Mouse (Mus musculus) neural tube, embryonic 15.5 days (tissue): ENCODE measurements around the gene Hmgcl. TPM values are rescaled to one million over a fixed set of nuclear protein-coding genes. Genes with fewer than 3 reads are reported as not detected.
"Not testable (repeated sequence)": the region's sequence is repeated elsewhere in the genome, so short reads cannot be mapped to it uniquely, and the experiment has no call there.

Experiments used
- ATAC-seq: fragments of 200-750 bp; cut with Nextera tagmentation; 2 replicates; pipeline ENCODE4 v1.8.0; 2017; ENCODE audit warnings: mild to moderate bottlenecking, moderate TSS enrichment, moderate library complexity; ENCODE audit not compliant: low FRiP score
- H3K27ac ChIP-seq: fragments of 300-500 bp; sonication (generic); replicated peaks from 2 replicates; pipeline ENCODE4 v1.5.1; 2015; ENCODE audit warnings: mild to moderate bottlenecking, inconsistent platforms
- H3K27me3 ChIP-seq: fragments of 300-500 bp; sonication (generic); replicated peaks from 2 replicates; pipeline ENCODE4 v1.6.1; 2015; ENCODE audit warnings: inconsistent platforms
- H3K36me3 ChIP-seq: fragments of 300-500 bp; sonication (generic); 2 replicates; pipeline ENCODE4 v1.6.1; 2015; ENCODE audit warnings: inconsistent platforms
- H3K4me1 ChIP-seq: fragments of 300-500 bp; sonication (generic); 2 replicates; pipeline ENCODE4 v1.6.1; 2015; ENCODE audit warnings: inconsistent platforms
- H3K4me2 ChIP-seq: fragments of 300-500 bp; sonication (generic); 2 replicates; pipeline ENCODE4 v1.6.1; 2015; ENCODE audit warnings: inconsistent platforms, mild to moderate bottlenecking, moderate library complexity
- H3K4me3 ChIP-seq: fragments of 300-500 bp; sonication (generic); replicated peaks from 2 replicates; pipeline ENCODE4 v1.5.1; 2015; ENCODE audit warnings: mild to moderate bottlenecking, inconsistent platforms
- H3K9ac ChIP-seq: fragments of 300-500 bp; sonication (generic); replicated peaks from 2 replicates; pipeline ENCODE4 v1.6.1; 2015; ENCODE audit warnings: mild to moderate bottlenecking, inconsistent platforms
- H3K9me3 ChIP-seq: fragments of 300-500 bp; sonication (generic); replicated peaks from 2 replicates; pipeline ENCODE4 v1.6.1; 2016; ENCODE audit warnings: inconsistent platforms
- WGBS: fragments of 180-500 bp; shearing (Covaris S2); methylation state at CpG from one replicate; pipeline ENCODE4 v1.1.7; 2015; ENCODE audit warnings: mixed read lengths; 5-methylcytosine and 5-hydroxymethylcytosine counted together
- polyA plus RNA-seq: library from polyadenylated mRNA; unstranded; fragments of >200 nt; fragmentation: Nextera tagmentation; extraction: Ambion mirVana; gene quantifications from 2 replicates; pipeline ENCODE4 v1.2.1, GENCODE M21; 2015

Hmgcl gene
- polyA plus RNA-seq, 1 experiment from 2014 or later, result 68.9 TPM

GRCm38 (mm10) chr4:135929828-135930227 lies 16.4 kb upstream of the Hmgcl start:
- Histone ChIP-seq H3K36me3 (peaks cover 41% of the 10 kb centered on the region), H3K4me2 (no peak overlapping the region)

GRCm38 (mm10) chr4:135930239-135930638 lies 16.0 kb upstream of the Hmgcl start:
- Histone ChIP-seq H3K27me3 (no peaks in the 10 kb centered on the region), H3K4me1 (no peaks in the 10 kb centered on the region), H3K36me3 (peaks cover 40% of the 10 kb centered on the region), H3K4me2 (no peak overlapping the region), H3K4me3 (no peak overlapping the region), H3K9ac (no peak overlapping the region), H3K9me3 (no peaks in the 10 kb centered on the region), H3K27ac (no peak overlapping the region)
- 97% methylated on average over 8 of the region's 8 CpGs for WGBS
- ATAC-seq, result no peak

More at GRCm38 (mm10) chr4:135929828-135930227, 16.4 kb upstream of the Hmgcl start:
- no peak overlapping the region for H3K9ac ChIP-seq
- H3K4me1 ChIP-seq, result no peaks in the 10 kb centered on the region
- H3K9me3 ChIP-seq, result no peaks in the 10 kb centered on the region
- WGBS, result 93% methylated on average over 9 of the region's 9 CpGs
- no peak for ATAC-seq
- H3K4me3 ChIP-seq, result no peak overlapping the region
- no peak overlapping the region for H3K27ac ChIP-seq
- no peaks in the 10 kb centered on the region for H3K27me3 ChIP-seq

- H3K9ac ChIP-seq, result no peak overlapping the region
- no peaks in the 10 kb centered on the region for H3K4me1 ChIP-seq
- H3K4me3 ChIP-seq, result no peak overlapping the region
- no peak for ATAC-seq
- no peak overlapping the region for H3K27ac ChIP-seq
- no peaks in the 10 kb centered on the region for H3K9me3 ChIP-seq
- 70% methylated on average over 5 of the region's 5 CpGs for WGBS
- no peak overlapping the region for H3K4me2 ChIP-seq
- peaks cover 36% of the 10 kb centered on the region for H3K36me3 ChIP-seq
- H3K27me3 ChIP-seq, result no peaks in the 10 kb centered on the region
These were observed 14.4 kb upstream of the Hmgcl start for GRCm38 (mm10) chr4:135931832-135932231.

- 55% methylated on average over 12 of the region's 12 CpGs for WGBS
- Histone ChIP-seq H3K4me1 (no peaks in the 10 kb centered on the region), H3K36me3 (peaks cover 54% of the 10 kb centered on the region), H3K4me2 (no peak overlapping the region), H3K27ac (no peak overlapping the region), H3K9ac (no peak overlapping the region), H3K9me3 (no peaks in the 10 kb centered on the region), H3K4me3 (no peak overlapping the region), H3K27me3 (no peaks in the 10 kb centered on the region)
- ATAC-seq, result no peak
These were observed 11.3 kb upstream of the Hmgcl start for GRCm38 (mm10) chr4:135934708-135935500.

GRCm38 (mm10) chr4:135935502-135935901 lies 10.7 kb upstream of the Hmgcl start:
- WGBS, result 71% methylated on average over 5 of the region's 5 CpGs
- no peak for ATAC-seq
- H3K9me3 ChIP-seq, result no peaks in the 10 kb centered on the region
- no peaks in the 10 kb centered on the region for H3K4me1 ChIP-seq
- no peak overlapping the region for H3K9ac ChIP-seq
- H3K36me3 ChIP-seq, result peaks cover 54% of the 10 kb centered on the region
- no peaks in the 10 kb centered on the region for H3K27me3 ChIP-seq
- H3K27ac ChIP-seq, result no peak overlapping the region
- no peak overlapping the region for H3K4me2 ChIP-seq
- H3K4me3 ChIP-seq, result no peak overlapping the region

- H3K36me3 ChIP-seq, result peaks cover 42% of the 10 kb centered on the region
- H3K9me3 ChIP-seq, result no peaks in the 10 kb centered on the region
- H3K4me2 ChIP-seq, result no peak overlapping the region
- WGBS, result 80% methylated on average over 7 of the region's 7 CpGs
- ATAC-seq, result no peak
- H3K4me3 ChIP-seq, result no peak overlapping the region
- no peaks in the 10 kb centered on the region for H3K4me1 ChIP-seq
- no peak overlapping the region for H3K27ac ChIP-seq
- no peaks in the 10 kb centered on the region for H3K27me3 ChIP-seq
- no peak overlapping the region for H3K9ac ChIP-seq
These were observed 7.4 kb upstream of the Hmgcl start for GRCm38 (mm10) chr4:135938858-135939257.

GRCm38 (mm10) chr4:135941026-135941425 lies 5.2 kb upstream of the Hmgcl start:
- H3K27me3 ChIP-seq, H3K9me3 ChIP-seq, H3K4me1 ChIP-seq, ATAC-seq, H3K27ac ChIP-seq, H3K4me3 ChIP-seq, H3K4me2 ChIP-seq, H3K9ac ChIP-seq: not testable (repeated sequence)
- 88% methylated on average over 8 of the region's 8 CpGs for WGBS
- H3K36me3 ChIP-seq, result peaks cover 29% of the 10 kb centered on the region

GRCm38 (mm10) chr4:135942193-135942592 lies 4.1 kb upstream of the Hmgcl start:
- H3K27me3 ChIP-seq, result no peaks in the 10 kb centered on the region
- no peak overlapping the region for H3K9ac ChIP-seq
- no peak for ATAC-seq
- 94% methylated on average over 6 of the region's 6 CpGs for WGBS
- no peaks in the 10 kb centered on the region for H3K9me3 ChIP-seq
- H3K4me1 ChIP-seq, result peaks cover 11% of the 10 kb centered on the region
- peaks cover 26% of the 10 kb centered on the region for H3K36me3 ChIP-seq
- no peak overlapping the region for H3K27ac ChIP-seq
- no peak overlapping the region for H3K4me3 ChIP-seq
- H3K4me2 ChIP-seq, result no peak overlapping the region

- WGBS, result 64% methylated on average over 4 of the region's 4 CpGs
- no peak overlapping the region for H3K4me2 ChIP-seq
- no peak overlapping the region for H3K4me3 ChIP-seq
- H3K9me3 ChIP-seq, result no peaks in the 10 kb centered on the region
- peaks cover 23% of the 10 kb centered on the region for H3K4me1 ChIP-seq
- no peaks in the 10 kb centered on the region for H3K27me3 ChIP-seq
- no peak overlapping the region for H3K9ac ChIP-seq
- ATAC-seq, result no peak
- H3K27ac ChIP-seq, result no peak overlapping the region
- peaks cover 22% of the 10 kb centered on the region for H3K36me3 ChIP-seq
These were observed 2.9 kb upstream of the Hmgcl start for GRCm38 (mm10) chr4:135943389-135943788.

- ATAC-seq, result 0 out of 2 replicates have a peak, but pooled peaks have one; percentile 10
- H3K9ac ChIP-seq, result peak overlapping the region; percentile 84
- H3K27ac ChIP-seq, result peak overlapping the region; percentile 80
- H3K4me1 ChIP-seq, result peaks cover 31% of the 10 kb centered on the region
- H3K27me3 ChIP-seq, result no peaks in the 10 kb centered on the region
- WGBS, result 72% methylated on average over 10 of the region's 10 CpGs
- H3K4me2 ChIP-seq, result peak overlapping the region; percentile 80
- peaks cover 8% of the 10 kb centered on the region; the same call in 1 of the 2 replicates for H3K36me3 ChIP-seq
- no peaks in the 10 kb centered on the region for H3K9me3 ChIP-seq
- H3K4me3 ChIP-seq, result peak overlapping the region; percentile 65
These were observed 542 bp upstream of the Hmgcl start for GRCm38 (mm10) chr4:135945706-135946105.

GRCm38 (mm10) chr4:135946659-135947301 lies 532 bp downstream of the Hmgcl start:
- peak; percentile 51 for ATAC-seq
- H3K4me2 ChIP-seq, result peak overlapping the region; percentile 80
- no peaks in the 10 kb centered on the region for H3K9me3 ChIP-seq
- WGBS, result under 1% methylated on average over 28 of the region's 28 CpGs
- peaks cover 14% of the 10 kb centered on the region for H3K36me3 ChIP-seq
- no peaks in the 10 kb centered on the region for H3K27me3 ChIP-seq
- peak overlapping the region; percentile 84 for H3K9ac ChIP-seq
- peaks cover 31% of the 10 kb centered on the region for H3K4me1 ChIP-seq
- peak overlapping the region; percentile 80 for H3K27ac ChIP-seq
- peak overlapping the region; percentile 65 for H3K4me3 ChIP-seq

- Histone ChIP-seq H3K9me3 (no peaks in the 10 kb centered on the region), H3K4me3 (no peak overlapping the region), H3K27me3 (no peaks in the 10 kb centered on the region), H3K4me1 (peaks cover 31% of the 10 kb centered on the region), H3K9ac (no peak overlapping the region), H3K27ac (no peak overlapping the region), H3K36me3 (peaks cover 22% of the 10 kb centered on the region), H3K4me2 (peak overlapping the region; percentile 16; the same call in 1 of the 2 replicates)
- 92% methylated on average over 8 of the region's 8 CpGs for WGBS
- no peak for ATAC-seq
These were observed 1.9 kb downstream of the Hmgcl start for GRCm38 (mm10) chr4:135948142-135948541.
